Mouse (Mus musculus): ENCODE measurements at regions not wholly inside any gene's neighbourhood (a gene's known extent, or its start where the extent isn't known, plus 50 kb on each side); places are given as distances from the start of the nearest gene placed in this dataset.
A peak's percentile ranks its signal among the peaks of the same experiment; 100 is the strongest.

- 84% methylated on average over 1 of the region's 1 CpGs for WGBS
- no peaks in the 10 kb centered on the region for H3K9me3 ChIP-seq (ENCODE audit: control insufficient read depth, low read length)
- H3K36me3 ChIP-seq (ENCODE audit: control insufficient read depth, insufficient read depth, low read length), result no peaks in the 10 kb centered on the region
- H3K9ac ChIP-seq (ENCODE audit: low read depth, low read length), result no peak overlapping the region
- no peaks in the 10 kb centered on the region for H3K27me3 ChIP-seq (ENCODE audit: control insufficient read depth, insufficient read depth, low read length)
- H3K4me3 ChIP-seq (ENCODE audit: low read depth, low read length), result no peak overlapping the region
- no peak for DNase-seq (ENCODE audit: low spot score)
- no peak overlapping the region for H3K4me2 ChIP-seq (replicated peaks; ENCODE audit: low read depth, low read length)
- no peaks in the 10 kb centered on the region for H3K4me1 ChIP-seq (replicated peaks; ENCODE audit: control insufficient read depth, insufficient read depth, low read length)
- H3K27ac ChIP-seq (ENCODE audit: low read depth, low read length), result no peak overlapping the region
- no peak for ATAC-seq (ENCODE audit: low FRiP score)
These were observed 873.9 kb downstream of the Kcnma1 start for GRCm38 (mm10) chr14:23140385-23140784.

GRCm38 (mm10) chr14:23134723-23135122 is 879.6 kb downstream of the Kcnma1 start:
- DNase-seq (ENCODE audit: low spot score) (no peak), ATAC-seq (ENCODE audit: low FRiP score) (no peak)
- H3K27me3 ChIP-seq (ENCODE audit: control insufficient read depth, insufficient read depth, low read length), result no peaks in the 10 kb centered on the region
- 84% methylated on average over 2 of the region's 2 CpGs for WGBS
- no peaks in the 10 kb centered on the region for H3K36me3 ChIP-seq (ENCODE audit: control insufficient read depth, insufficient read depth, low read length)
- H3K4me2 ChIP-seq (replicated peaks; ENCODE audit: low read depth, low read length), result no peak overlapping the region
- H3K27ac ChIP-seq (ENCODE audit: low read depth, low read length), result no peak overlapping the region
- H3K4me1 ChIP-seq (replicated peaks; ENCODE audit: control insufficient read depth, insufficient read depth, low read length), result no peaks in the 10 kb centered on the region
- H3K9ac ChIP-seq (ENCODE audit: low read depth, low read length), result no peak overlapping the region
- H3K4me3 ChIP-seq (ENCODE audit: low read depth, low read length), result no peak overlapping the region
- H3K9me3 ChIP-seq (ENCODE audit: control insufficient read depth, low read length), result no peaks in the 10 kb centered on the region

DNA sequence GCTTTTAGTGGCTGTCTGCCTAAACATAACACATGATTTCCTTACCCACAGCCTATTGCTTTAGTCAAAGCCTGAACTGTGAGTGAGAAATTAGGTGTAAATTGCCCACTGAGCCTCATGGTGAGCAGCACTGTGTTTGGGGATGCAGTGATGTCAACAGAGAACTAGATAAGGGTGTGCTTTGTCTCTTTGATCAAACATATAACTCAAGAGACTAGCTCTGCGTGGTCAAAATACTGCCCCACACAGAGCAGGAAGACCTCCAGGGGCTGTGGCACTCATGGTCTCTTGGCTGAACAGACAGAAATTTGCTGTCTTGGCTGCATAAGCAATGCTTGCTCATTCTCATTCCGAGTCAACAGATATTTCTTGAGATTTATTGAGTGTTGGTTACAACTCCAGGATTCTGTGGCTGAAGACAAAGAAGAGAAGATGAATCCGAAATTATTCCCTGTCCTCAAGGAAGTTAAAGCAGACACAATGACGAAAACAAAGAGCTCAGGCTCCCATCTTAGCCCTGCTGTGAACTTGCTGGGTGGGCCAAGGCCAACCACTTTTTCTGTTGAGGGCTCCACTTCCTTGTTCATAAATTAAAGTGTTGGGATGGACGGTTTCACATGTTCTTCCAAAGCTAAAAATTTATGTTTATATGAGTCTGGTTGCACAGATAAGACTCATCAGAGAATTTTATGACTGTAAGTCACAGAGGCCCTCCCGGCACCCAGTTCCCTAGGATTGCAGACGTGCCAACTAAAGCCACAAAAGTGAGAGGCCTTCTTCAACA is 882.4 kb downstream of the Kcnma1 start:
- no peak overlapping the region for H3K4me2 ChIP-seq (replicated peaks; ENCODE audit: low read depth, low read length)
- WGBS, result 79% methylated on average over 7 of the region's 7 CpGs
- DNase-seq (ENCODE audit: low spot score), result no peak

DNA sequence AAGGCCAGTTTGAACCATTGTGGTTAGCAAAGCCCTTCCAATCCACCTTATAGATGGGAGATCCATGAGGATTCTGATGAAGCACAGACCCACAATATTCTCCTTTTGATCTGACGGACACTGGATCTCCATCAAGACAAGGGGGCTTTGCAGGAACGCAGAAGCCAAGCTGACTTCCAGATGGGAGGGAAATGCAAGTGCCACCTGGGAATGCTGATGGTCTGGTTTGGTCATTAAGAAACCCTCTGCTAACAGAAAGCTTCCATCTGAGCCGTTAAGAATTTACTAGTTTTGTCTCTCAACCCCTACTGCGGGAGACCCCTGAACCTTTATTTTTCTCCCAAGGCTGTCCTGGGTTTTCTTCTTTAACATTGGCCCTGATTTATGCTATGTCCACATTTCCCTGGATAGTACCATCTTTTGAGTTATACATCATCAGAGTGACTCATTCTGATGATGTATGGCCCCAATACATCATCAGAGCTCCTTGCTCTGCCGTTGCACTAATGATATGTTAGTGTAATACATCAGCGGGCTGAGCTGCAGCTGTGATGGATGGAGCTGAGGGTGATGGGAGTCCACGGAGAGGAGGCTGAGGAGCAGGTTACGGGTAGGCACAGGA is 898.3 kb downstream of the Kcnma1 start:
- Histone ChIP-seq H3K27ac (ENCODE audit: low read depth, low read length) (no peak overlapping the region), H3K27me3 (ENCODE audit: control insufficient read depth, insufficient read depth, low read length) (no peaks in the 10 kb centered on the region), H3K9me3 (ENCODE audit: control insufficient read depth, low read length) (no peaks in the 10 kb centered on the region), H3K9ac (ENCODE audit: low read depth, low read length) (no peak overlapping the region), H3K4me2 (replicated peaks; ENCODE audit: low read depth, low read length) (no peak overlapping the region), H3K36me3 (ENCODE audit: control insufficient read depth, insufficient read depth, low read length) (no peaks in the 10 kb centered on the region), H3K4me3 (ENCODE audit: low read depth, low read length) (no peak overlapping the region), H3K4me1 (replicated peaks; ENCODE audit: control insufficient read depth, insufficient read depth, low read length) (no peaks in the 10 kb centered on the region)
- 63% methylated on average over 8 of the region's 8 CpGs for WGBS
- no peak for DNase-seq (ENCODE audit: low spot score)
- no peak for ATAC-seq (ENCODE audit: low FRiP score)

More for the DNA sequence above, 882.4 kb downstream of the Kcnma1 start:
- no peak overlapping the region for H3K4me3 ChIP-seq (ENCODE audit: low read depth, low read length)
- no peak overlapping the region for H3K9ac ChIP-seq (ENCODE audit: low read depth, low read length)
- no peak overlapping the region for H3K27ac ChIP-seq (ENCODE audit: low read depth, low read length)
- no peaks in the 10 kb centered on the region for H3K4me1 ChIP-seq (replicated peaks; ENCODE audit: control insufficient read depth, insufficient read depth, low read length)
- no peaks in the 10 kb centered on the region for H3K27me3 ChIP-seq (ENCODE audit: control insufficient read depth, insufficient read depth, low read length)
- ATAC-seq (ENCODE audit: low FRiP score), result no peak
- no peaks in the 10 kb centered on the region for H3K9me3 ChIP-seq (ENCODE audit: control insufficient read depth, low read length)
- H3K36me3 ChIP-seq (ENCODE audit: control insufficient read depth, insufficient read depth, low read length), result no peaks in the 10 kb centered on the region

DNA sequence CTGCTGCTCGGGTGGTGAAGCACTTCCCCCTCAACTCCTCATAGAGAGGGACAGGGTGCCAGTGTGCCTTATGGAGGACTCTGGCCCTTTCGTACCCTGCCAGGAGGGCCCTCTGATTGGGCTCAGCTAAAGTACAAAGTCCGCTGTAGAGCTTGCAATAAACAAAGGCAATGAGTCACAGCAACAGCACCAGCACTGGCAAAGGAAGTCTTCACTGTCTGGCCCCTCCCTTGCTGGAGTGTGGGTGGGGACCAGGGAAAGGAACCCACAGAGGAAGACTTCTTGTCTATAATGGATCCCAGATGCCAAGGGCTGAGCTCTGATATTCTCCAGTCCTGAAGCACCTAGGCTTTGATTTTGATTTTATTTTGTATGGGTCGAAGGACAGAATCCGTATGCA is 899.4 kb downstream of the Kcnma1 start:
- no peaks in the 10 kb centered on the region for H3K9me3 ChIP-seq (ENCODE audit: control insufficient read depth, low read length)
- H3K36me3 ChIP-seq (ENCODE audit: control insufficient read depth, insufficient read depth, low read length), result no peaks in the 10 kb centered on the region
- no peak for DNase-seq (ENCODE audit: low spot score)
- no peak for ATAC-seq (ENCODE audit: low FRiP score)
- no peaks in the 10 kb centered on the region for H3K4me1 ChIP-seq (replicated peaks; ENCODE audit: control insufficient read depth, insufficient read depth, low read length)
- H3K9ac ChIP-seq (ENCODE audit: low read depth, low read length), result no peak overlapping the region
- 79% methylated on average over 5 of the region's 5 CpGs for WGBS
- H3K27ac ChIP-seq (ENCODE audit: low read depth, low read length), result no peak overlapping the region
- no peaks in the 10 kb centered on the region for H3K27me3 ChIP-seq (ENCODE audit: control insufficient read depth, insufficient read depth, low read length)
- H3K4me3 ChIP-seq (ENCODE audit: low read depth, low read length), result no peak overlapping the region
- H3K4me2 ChIP-seq (replicated peaks; ENCODE audit: low read depth, low read length), result no peak overlapping the region

DNA sequence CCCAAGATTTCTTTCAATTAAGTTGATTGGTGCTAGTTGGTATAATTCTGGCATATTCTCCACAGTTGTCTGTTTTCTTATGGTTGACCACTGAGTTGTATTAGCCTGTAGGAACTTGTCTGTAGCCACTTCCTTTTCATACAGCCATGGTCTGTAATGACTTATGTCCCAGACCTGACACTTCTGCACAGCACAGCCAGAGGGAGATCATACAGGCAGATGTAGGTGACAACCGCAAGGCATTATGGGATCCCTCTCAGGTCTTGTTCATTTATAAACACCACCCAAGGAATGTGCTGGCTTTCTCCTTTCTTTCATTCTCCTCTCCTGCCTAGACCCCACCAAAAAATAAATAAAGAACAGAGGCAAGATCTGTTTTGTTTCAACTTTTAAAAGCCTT is 899.8 kb downstream of the Kcnma1 start:
- H3K27ac ChIP-seq (ENCODE audit: low read depth, low read length), result no peak overlapping the region
- 100% methylated on average over 1 of the region's 1 CpGs for WGBS
- no peak overlapping the region for H3K4me2 ChIP-seq (replicated peaks; ENCODE audit: low read depth, low read length)
- no peaks in the 10 kb centered on the region for H3K36me3 ChIP-seq (ENCODE audit: control insufficient read depth, insufficient read depth, low read length)
- ATAC-seq (ENCODE audit: low FRiP score) (no peak), DNase-seq (ENCODE audit: low spot score) (no peak)
- no peaks in the 10 kb centered on the region for H3K9me3 ChIP-seq (ENCODE audit: control insufficient read depth, low read length)
- H3K4me3 ChIP-seq (ENCODE audit: low read depth, low read length), result no peak overlapping the region
- no peak overlapping the region for H3K9ac ChIP-seq (ENCODE audit: low read depth, low read length)
- H3K4me1 ChIP-seq (replicated peaks; ENCODE audit: control insufficient read depth, insufficient read depth, low read length), result no peaks in the 10 kb centered on the region
- no peaks in the 10 kb centered on the region for H3K27me3 ChIP-seq (ENCODE audit: control insufficient read depth, insufficient read depth, low read length)

GRCm38 (mm10) chr14:23112369-23112768 is 901.9 kb downstream of the Kcnma1 start:
- ATAC-seq (ENCODE audit: low FRiP score) (no peak), DNase-seq (ENCODE audit: low spot score) (peak; percentile 14)
- WGBS, result 47% methylated on average over 2 of the region's 2 CpGs
- H3K4me3 ChIP-seq (ENCODE audit: low read depth, low read length), result no peak overlapping the region
- no peak overlapping the region for H3K27ac ChIP-seq (ENCODE audit: low read depth, low read length)
- no peaks in the 10 kb centered on the region for H3K27me3 ChIP-seq (ENCODE audit: control insufficient read depth, insufficient read depth, low read length)
- H3K4me1 ChIP-seq (replicated peaks; ENCODE audit: control insufficient read depth, insufficient read depth, low read length), result no peaks in the 10 kb centered on the region
- no peaks in the 10 kb centered on the region for H3K9me3 ChIP-seq (ENCODE audit: control insufficient read depth, low read length)
- H3K9ac ChIP-seq (ENCODE audit: low read depth, low read length), result no peak overlapping the region
- no peaks in the 10 kb centered on the region for H3K36me3 ChIP-seq (ENCODE audit: control insufficient read depth, insufficient read depth, low read length)
- no peak overlapping the region for H3K4me2 ChIP-seq (replicated peaks; ENCODE audit: low read depth, low read length)

GRCm38 (mm10) chr14:23108590-23108989 is 905.7 kb downstream of the Kcnma1 start:
- no peak overlapping the region for H3K4me3 ChIP-seq (ENCODE audit: low read depth, low read length)
- DNase-seq (ENCODE audit: low spot score), result no peak
- H3K9me3 ChIP-seq (ENCODE audit: control insufficient read depth, low read length), result no peaks in the 10 kb centered on the region
- no peak overlapping the region for H3K9ac ChIP-seq (ENCODE audit: low read depth, low read length)
- H3K4me1 ChIP-seq (replicated peaks; ENCODE audit: control insufficient read depth, insufficient read depth, low read length), result no peaks in the 10 kb centered on the region
- no peak for ATAC-seq (ENCODE audit: low FRiP score)
- no peak overlapping the region for H3K4me2 ChIP-seq (replicated peaks; ENCODE audit: low read depth, low read length)
- H3K27ac ChIP-seq (ENCODE audit: low read depth, low read length), result no peak overlapping the region
- H3K27me3 ChIP-seq (ENCODE audit: control insufficient read depth, insufficient read depth, low read length), result no peaks in the 10 kb centered on the region
- H3K36me3 ChIP-seq (ENCODE audit: control insufficient read depth, insufficient read depth, low read length), result no peaks in the 10 kb centered on the region
- 88% methylated on average over 7 of the region's 7 CpGs for WGBS

DNA sequence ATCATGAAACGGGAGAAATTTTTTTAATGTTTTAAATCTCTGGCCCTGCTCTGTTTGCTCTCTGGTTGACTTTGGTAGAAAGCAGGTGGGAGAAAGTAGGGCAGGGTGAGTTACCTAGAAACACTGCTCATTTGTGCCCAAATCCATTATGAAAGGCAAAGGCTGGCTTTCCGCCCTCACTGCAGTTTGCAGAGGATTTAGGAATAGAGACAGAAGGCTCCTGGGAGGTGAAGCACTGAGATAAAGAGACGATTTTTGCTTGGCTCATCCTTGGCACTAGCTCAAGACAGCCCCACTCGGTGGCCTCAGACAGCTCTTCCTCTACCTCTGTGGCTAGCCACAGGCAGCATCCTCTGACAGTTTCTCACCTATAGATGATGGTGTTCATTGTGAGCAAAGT is 906.8 kb downstream of the Kcnma1 start:
- no peak for ATAC-seq (ENCODE audit: low FRiP score)
- Histone ChIP-seq H3K36me3 (ENCODE audit: control insufficient read depth, insufficient read depth, low read length) (no peaks in the 10 kb centered on the region), H3K4me1 (replicated peaks; ENCODE audit: control insufficient read depth, insufficient read depth, low read length) (no peaks in the 10 kb centered on the region), H3K27ac (ENCODE audit: low read depth, low read length) (no peak overlapping the region), H3K9me3 (ENCODE audit: control insufficient read depth, low read length) (no peaks in the 10 kb centered on the region), H3K9ac (ENCODE audit: low read depth, low read length) (no peak overlapping the region), H3K4me2 (replicated peaks; ENCODE audit: low read depth, low read length) (no peak overlapping the region), H3K4me3 (ENCODE audit: low read depth, low read length) (no peak overlapping the region), H3K27me3 (ENCODE audit: control insufficient read depth, insufficient read depth, low read length) (no peaks in the 10 kb centered on the region)
- 91% methylated on average over 4 of the region's 4 CpGs for WGBS
- DNase-seq (ENCODE audit: low spot score), result no peak

Measured in hindbrain, embryonic 11.5 days (tissue).